Mouse (Mus musculus): ENCODE measurements around the gene Elovl6.

DNA sequence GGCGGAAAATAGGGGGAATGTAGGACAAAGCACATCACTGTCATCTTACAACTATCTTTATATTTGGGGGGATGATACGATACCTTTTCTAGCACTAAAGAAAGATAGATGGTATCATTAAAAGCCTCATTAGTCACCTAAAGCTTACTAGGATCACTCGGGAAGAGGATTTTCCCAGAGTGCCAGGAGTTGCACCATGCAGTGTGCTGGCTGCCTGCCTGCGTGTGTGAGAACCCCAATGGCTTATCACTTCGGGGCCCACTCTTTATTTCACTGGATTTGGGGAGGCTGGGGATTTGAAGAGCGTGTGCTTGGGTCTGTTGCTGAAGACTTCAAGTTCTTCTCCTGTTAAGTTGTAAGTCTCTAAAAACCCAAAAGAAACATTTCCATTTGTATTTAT lies 73.8 kb downstream of the Elovl6 start:
- no peak for TF ChIP-seq CTCF (IDR thresholded peaks at IDR 0.05; ENCODE audit: extremely low read depth, insufficient read depth, insufficient read length, insufficient replicate concordance)
- no peak for TF ChIP-seq POLR2A (IDR thresholded peaks at IDR 0.05; ENCODE audit: low read depth, low read length)
